Mouse (Mus musculus) gonadal fat pad, adult 2 months (tissue): ENCODE results near the gene Fer. TPM values are rescaled to one million over a fixed set of nuclear protein-coding genes. Genes with fewer than 3 reads are reported as not detected.

ENCODE experiments used
- DNase-seq: peaks from one replicate; pipeline ENCODE4 v3.0.0-alpha.2; 2012; ENCODE audit warnings: low read depth
- polyA plus RNA-seq: library from polyadenylated mRNA; depleted of rRNA; stranded (reverse); fragments of >200 nt; gene quantifications from 2 replicates; pipeline ENCODE4 v1.2.3, GENCODE M21; 2012

The Fer gene
- polyA plus RNA-seq, 1 experiment = 4.8 TPM

- DNase-seq = no peak
Measured at GRCm38 (mm10) chr17:64086875-64087608, 224.2 kb downstream of the Fer start.

- DNase-seq = no peak
Measured at GRCm38 (mm10) chr17:64087871-64088270, 225.0 kb downstream of the Fer start.

GRCm38 (mm10) chr17:64093716-64094115 is 230.9 kb downstream of the Fer start:
- DNase-seq = no peak

- no peak for DNase-seq
Measured at GRCm38 (mm10) chr17:64096811-64097210, 233.9 kb downstream of the Fer start.

GRCm38 (mm10) chr17:64097788-64098359 is 235.0 kb downstream of the Fer start:
- DNase-seq = no peak

- no peak for DNase-seq
Measured at GRCm38 (mm10) chr17:64099395-64100171, 236.7 kb downstream of the Fer start.

- no peak for DNase-seq
Measured at GRCm38 (mm10) chr17:64100172-64100510, 237.3 kb downstream of the Fer start.

- no peak for DNase-seq
Measured at GRCm38 (mm10) chr17:64108773-64109172, 245.9 kb downstream of the Fer start.

GRCm38 (mm10) chr17:64109871-64110270 is 247.0 kb downstream of the Fer start:
- no peak for DNase-seq

- no peak for DNase-seq
Measured at GRCm38 (mm10) chr17:64113625-64114024, 250.8 kb downstream of the Fer start.

- no peak for DNase-seq
Measured at GRCm38 (mm10) chr17:64116762-64117161, 253.9 kb downstream of the Fer start.

- no peak for DNase-seq
Measured at GRCm38 (mm10) chr17:64119697-64120288, 256.9 kb downstream of the Fer start.

- no peak for DNase-seq
Measured at GRCm38 (mm10) chr17:64122556-64122955, 259.7 kb downstream of the Fer start.

GRCm38 (mm10) chr17:64123732-64124131 is 260.9 kb downstream of the Fer start:
- no peak for DNase-seq

GRCm38 (mm10) chr17:64126904-64127303 is 264.0 kb downstream of the Fer start:
- no peak for DNase-seq

- no peak for DNase-seq
Measured at GRCm38 (mm10) chr17:64129750-64130149, 266.9 kb downstream of the Fer start.

GRCm38 (mm10) chr17:64130356-64130755 is 267.5 kb downstream of the Fer start:
- peak; percentile 40 for DNase-seq

GRCm38 (mm10) chr17:64132183-64132582 is 269.3 kb downstream of the Fer start:
- no peak for DNase-seq

GRCm38 (mm10) chr17:64135941-64136650 is 273.2 kb downstream of the Fer start:
- no peak for DNase-seq

- no peak for DNase-seq
Measured at GRCm38 (mm10) chr17:64138036-64138717, 275.3 kb downstream of the Fer start.

GRCm38 (mm10) chr17:64139231-64139915 is 276.5 kb downstream of the Fer start:
- no peak for DNase-seq
